Mouse (Mus musculus): ENCODE measurements at regions not wholly inside any gene's neighbourhood (a gene's known extent, or its start where the extent isn't known, plus 50 kb on each side); places are given as distances from the start of the nearest gene placed in this dataset.

- TF ChIP-seq CTCF (IDR thresholded peaks at IDR 0.05; ENCODE audit: control insufficient read depth, insufficient read depth, insufficient read length) = no peak
- TF ChIP-seq CEBPB (IDR thresholded peaks at IDR 0.05; ENCODE audit: low read depth) = no peak
- TF ChIP-seq USF1 (IDR thresholded peaks at IDR 0.05; ENCODE audit: low read depth) = no peak
- TF ChIP-seq MYOG (IDR thresholded peaks at IDR 0.05; ENCODE audit: control insufficient read depth, extremely low read depth, insufficient read length) = no peak
- no peak for TF ChIP-seq FOSL1 (IDR thresholded peaks at IDR 0.05; ENCODE audit: insufficient read depth, low read length, poor library complexity, severe bottlenecking)
These were observed 300.1 kb upstream of the Acvr2a start for GRCm38 (mm10) chr2:48513848-48514247.

Data from C2C12 (cell line).